Mouse (Mus musculus): ENCODE measurements around the gene Dusp3. TPM values are rescaled to one million over a fixed set of nuclear protein-coding genes. Genes with fewer than 3 reads are reported as not detected.

Dusp3 gene
- 25.3 and 27.0 TPM in 2 replicates for polyA plus RNA-seq (2014; fragmentation: Nextera tagmentation; extraction: Ambion mirVana)

DNA sequence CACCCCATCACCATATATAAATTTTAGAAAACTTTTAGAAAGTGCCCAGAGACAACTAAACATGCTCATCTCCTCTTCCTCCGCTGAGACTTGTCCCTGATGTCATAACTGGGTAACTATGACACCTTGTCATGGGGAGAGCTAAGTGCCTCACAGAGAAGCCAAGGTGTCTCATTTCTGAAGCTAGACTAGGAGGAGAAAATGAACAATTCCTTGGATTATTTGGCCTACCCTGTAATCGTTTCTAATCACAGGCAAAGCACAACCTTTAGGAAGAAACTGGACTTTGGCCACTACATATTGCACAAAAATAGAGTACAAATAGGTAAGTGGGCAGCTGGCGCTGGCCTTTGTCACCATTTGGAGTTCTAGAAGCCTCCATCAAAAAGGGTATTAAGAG is at the start of gene Dusp3:
TSS of gene Dusp3 (minus strand) at position 101 of the 400 bp plus-strand sequence.
- H3K4me3 ChIP-seq (ENCODE audit: low read depth, low read length) = no peak within 1 kb of the TSS
- ATAC-seq (replicated peaks; ENCODE audit: low FRiP score, low TSS enrichment, low read depth) (no peak), DNase-seq (ENCODE audit: low spot score) (no peak)
- peak within 1 kb of the TSS; percentile 26 for H3K4me2 ChIP-seq (ENCODE audit: low read length)
- no peaks in the 10 kb centered on the region for H3K27me3 ChIP-seq (replicated peaks; ENCODE audit: control insufficient read depth, insufficient read depth, low read length)
- H3K27ac ChIP-seq (ENCODE audit: low read depth) = no peak within 1 kb of the TSS
- H3K4me1 ChIP-seq (replicated peaks; ENCODE audit: control insufficient read depth, insufficient read depth, low read length) = peaks cover 15% of the 10 kb centered on the region
- no peaks in the 10 kb centered on the region for H3K36me3 ChIP-seq (ENCODE audit: control insufficient read depth, insufficient read depth, low read length)
- H3K9me3 ChIP-seq (ENCODE audit: control insufficient read depth, low read length) = no peaks in the 10 kb centered on the region
- no peak within 1 kb of the TSS for H3K9ac ChIP-seq (ENCODE audit: low read length)
- 84% methylated on average over 3 of the region's 3 CpGs for WGBS

DNA sequence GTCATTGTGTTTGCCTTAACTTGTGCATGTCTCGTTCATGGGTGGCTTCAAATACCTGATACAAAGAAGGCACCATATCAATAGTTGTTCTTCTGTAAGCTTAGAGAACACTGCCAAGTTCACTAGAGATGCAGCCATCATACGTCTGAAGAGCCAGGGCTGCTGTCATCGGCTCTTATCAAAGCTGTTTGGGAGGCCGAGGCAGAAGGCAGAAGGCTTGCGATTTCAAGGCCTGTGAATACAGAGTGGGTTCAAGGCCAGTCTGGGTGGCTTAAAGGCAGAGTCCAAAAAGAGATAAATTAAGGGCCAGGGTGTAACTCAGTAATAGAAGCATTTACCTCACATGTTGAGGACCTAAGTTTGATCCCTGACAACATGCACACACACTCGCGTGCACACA is 49.5 kb upstream of the Dusp3 start:
- H3K9ac ChIP-seq (ENCODE audit: low read length) = no peak overlapping the region
- 78% methylated on average over 7 of the region's 7 CpGs for WGBS
- no peak for ATAC-seq (replicated peaks; ENCODE audit: low FRiP score, low TSS enrichment, low read depth)
- no peaks in the 10 kb centered on the region for H3K36me3 ChIP-seq (ENCODE audit: control insufficient read depth, insufficient read depth, low read length)
- no peaks in the 10 kb centered on the region for H3K27me3 ChIP-seq (replicated peaks; ENCODE audit: control insufficient read depth, insufficient read depth, low read length)
- no peak for DNase-seq (ENCODE audit: low spot score)
- H3K9me3 ChIP-seq (ENCODE audit: control insufficient read depth, low read length) = no peaks in the 10 kb centered on the region
- no peak overlapping the region for H3K4me3 ChIP-seq (ENCODE audit: low read depth, low read length)
- H3K27ac ChIP-seq (ENCODE audit: low read depth) = no peak overlapping the region
- H3K4me1 ChIP-seq (replicated peaks; ENCODE audit: control insufficient read depth, insufficient read depth, low read length) = no peaks in the 10 kb centered on the region; the same call in 1 of the 2 replicates
- no peak overlapping the region for H3K4me2 ChIP-seq (ENCODE audit: low read length)

DNA sequence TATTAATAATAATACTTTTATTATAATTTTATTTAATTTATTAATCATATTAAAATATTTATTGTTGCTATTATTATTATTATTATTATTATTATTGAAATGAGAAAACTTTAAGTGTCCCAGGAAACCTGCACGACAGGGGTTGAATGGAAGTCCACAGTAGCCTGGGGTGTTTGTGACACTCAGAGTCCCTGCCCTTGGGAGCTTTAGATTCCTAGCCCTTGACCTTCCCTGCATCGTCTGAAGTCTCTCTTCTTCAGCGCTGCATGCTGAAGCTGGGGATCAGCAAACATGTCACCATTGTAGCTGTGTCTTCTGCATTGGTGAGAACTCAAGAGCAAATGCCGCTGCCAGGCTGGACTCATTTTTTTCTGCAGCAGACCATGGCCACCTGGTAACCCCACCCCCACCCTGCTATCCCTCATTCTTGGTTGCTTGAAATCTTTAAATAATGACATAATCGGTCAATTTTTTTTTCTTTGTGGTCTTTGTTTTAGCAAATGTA is 48.7 kb upstream of the Dusp3 start:
- no peaks in the 10 kb centered on the region for H3K27me3 ChIP-seq (replicated peaks; ENCODE audit: control insufficient read depth, insufficient read depth, low read length)
- ATAC-seq (replicated peaks; ENCODE audit: low FRiP score, low TSS enrichment, low read depth) (no peak), DNase-seq (ENCODE audit: low spot score) (no peak)
- H3K27ac ChIP-seq (ENCODE audit: low read depth) = no peak overlapping the region
- H3K4me1 ChIP-seq (replicated peaks; ENCODE audit: control insufficient read depth, insufficient read depth, low read length) = no peaks in the 10 kb centered on the region; the same call in 1 of the 2 replicates
- no peak overlapping the region for H3K4me2 ChIP-seq (ENCODE audit: low read length)
- no peaks in the 10 kb centered on the region for H3K9me3 ChIP-seq (ENCODE audit: control insufficient read depth, low read length)
- no peak overlapping the region for H3K9ac ChIP-seq (ENCODE audit: low read length)
- H3K36me3 ChIP-seq (ENCODE audit: control insufficient read depth, insufficient read depth, low read length) = no peaks in the 10 kb centered on the region
- no peak overlapping the region for H3K4me3 ChIP-seq (ENCODE audit: low read depth, low read length)
- 65% methylated on average over 5 of the region's 5 CpGs for WGBS

DNA sequence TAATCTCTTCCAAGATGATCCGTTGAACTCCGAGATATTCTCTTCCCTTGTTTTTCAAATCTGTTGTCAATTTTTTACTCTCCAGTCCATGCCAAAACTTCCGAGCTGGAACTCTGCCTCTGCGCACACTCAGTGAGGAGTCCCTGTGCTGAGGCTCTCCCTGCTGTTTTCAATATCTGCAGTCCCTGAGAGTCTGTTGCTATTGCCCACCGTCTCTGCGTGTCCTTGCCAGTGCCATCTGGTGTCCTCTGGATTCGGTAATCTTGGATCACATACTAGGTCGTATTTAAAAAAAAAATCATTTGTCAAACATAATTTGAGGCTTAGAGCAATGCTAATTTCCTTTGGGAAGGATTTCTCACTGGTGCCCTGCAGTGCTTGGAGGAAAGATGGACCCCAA is 48.1 kb upstream of the Dusp3 start:
- H3K9me3 ChIP-seq (ENCODE audit: control insufficient read depth, low read length) = no peaks in the 10 kb centered on the region
- H3K9ac ChIP-seq (ENCODE audit: low read length) = no peak overlapping the region
- H3K27me3 ChIP-seq (replicated peaks; ENCODE audit: control insufficient read depth, insufficient read depth, low read length) = no peaks in the 10 kb centered on the region
- DNase-seq (ENCODE audit: low spot score) = no peak
- no peak overlapping the region for H3K4me2 ChIP-seq (ENCODE audit: low read length)
- 80% methylated on average over 8 of the region's 8 CpGs for WGBS
- no peak for ATAC-seq (replicated peaks; ENCODE audit: low FRiP score, low TSS enrichment, low read depth)
- no peaks in the 10 kb centered on the region for H3K36me3 ChIP-seq (ENCODE audit: control insufficient read depth, insufficient read depth, low read length)
- no peaks in the 10 kb centered on the region; the same call in 1 of the 2 replicates for H3K4me1 ChIP-seq (replicated peaks; ENCODE audit: control insufficient read depth, insufficient read depth, low read length)
- no peak overlapping the region for H3K4me3 ChIP-seq (ENCODE audit: low read depth, low read length)
- no peak overlapping the region for H3K27ac ChIP-seq (ENCODE audit: low read depth)

DNA sequence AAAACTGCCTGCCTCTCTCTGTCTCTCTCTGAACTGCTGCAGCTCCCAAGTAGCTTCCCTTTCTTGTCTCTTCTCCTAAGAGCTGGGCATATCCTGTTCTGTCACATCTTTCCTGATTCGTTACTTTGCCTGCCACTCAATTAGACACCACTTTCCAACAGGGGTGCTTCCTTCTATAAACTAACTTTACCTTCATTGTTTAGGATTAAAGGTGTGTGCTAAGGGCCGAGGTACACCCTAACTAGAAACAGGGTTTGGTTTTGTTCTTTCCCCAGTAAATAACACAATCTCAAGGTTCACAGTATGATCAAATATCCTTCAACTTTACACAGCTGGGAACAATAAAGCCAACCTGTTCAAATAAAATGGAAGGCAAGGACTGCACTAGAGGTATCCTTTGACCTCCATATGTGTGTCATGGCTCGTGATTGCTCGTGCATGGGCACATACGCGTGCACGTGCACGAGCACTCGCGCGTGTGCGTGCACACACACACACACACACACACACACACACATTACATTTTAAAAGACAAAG is 46.3 kb upstream of the Dusp3 start:
- ATAC-seq (replicated peaks; ENCODE audit: low FRiP score, low TSS enrichment, low read depth) = no peak
- WGBS = 86% methylated on average over 12 of the region's 12 CpGs
- H3K4me1 ChIP-seq (replicated peaks; ENCODE audit: control insufficient read depth, insufficient read depth, low read length) = no peaks in the 10 kb centered on the region

DNA sequence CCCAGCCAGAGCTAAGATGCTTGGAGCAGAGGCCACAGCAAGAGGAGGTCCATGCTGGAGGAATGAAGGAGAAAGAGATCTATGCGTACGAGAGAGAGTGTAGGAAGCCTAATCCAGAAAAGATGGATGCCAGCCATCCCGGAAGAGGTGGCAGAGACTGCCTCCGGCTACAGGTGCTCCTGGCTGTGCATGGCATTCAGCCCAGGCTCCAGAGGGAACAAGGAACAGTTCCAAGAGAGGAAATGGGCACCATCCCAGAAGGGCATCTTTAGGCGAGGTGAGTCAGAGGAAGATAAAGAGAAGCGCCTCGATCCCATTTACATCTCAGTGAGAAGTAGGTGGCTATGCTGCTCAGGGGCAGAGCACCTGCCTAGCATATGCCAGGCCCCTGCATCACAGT is 44.3 kb upstream of the Dusp3 start:
- Histone ChIP-seq H3K9ac (ENCODE audit: low read length) (no peak overlapping the region), H3K4me2 (ENCODE audit: low read length) (no peak overlapping the region), H3K36me3 (ENCODE audit: control insufficient read depth, insufficient read depth, low read length) (no peaks in the 10 kb centered on the region), H3K27ac (ENCODE audit: low read depth) (no peak overlapping the region), H3K9me3 (ENCODE audit: control insufficient read depth, low read length) (no peaks in the 10 kb centered on the region), H3K4me3 (ENCODE audit: low read depth, low read length) (no peak overlapping the region), H3K27me3 (replicated peaks; ENCODE audit: control insufficient read depth, insufficient read depth, low read length) (no peaks in the 10 kb centered on the region), H3K4me1 (replicated peaks; ENCODE audit: control insufficient read depth, insufficient read depth, low read length) (peaks cover 8% of the 10 kb centered on the region)
- no peak for ATAC-seq (replicated peaks; ENCODE audit: low FRiP score, low TSS enrichment, low read depth)
- DNase-seq (ENCODE audit: low spot score) = no peak
- 83% methylated on average over 7 of the region's 7 CpGs for WGBS

More for the DNA sequence above, 46.3 kb upstream of the Dusp3 start:
- no peak overlapping the region for H3K9ac ChIP-seq (ENCODE audit: low read length)
- DNase-seq (ENCODE audit: low spot score) = no peak
- no peaks in the 10 kb centered on the region for H3K9me3 ChIP-seq (ENCODE audit: control insufficient read depth, low read length)
- H3K36me3 ChIP-seq (ENCODE audit: control insufficient read depth, insufficient read depth, low read length) = no peaks in the 10 kb centered on the region
- no peaks in the 10 kb centered on the region for H3K27me3 ChIP-seq (replicated peaks; ENCODE audit: control insufficient read depth, insufficient read depth, low read length)
- H3K4me3 ChIP-seq (ENCODE audit: low read depth, low read length) = no peak overlapping the region
- no peak overlapping the region for H3K4me2 ChIP-seq (ENCODE audit: low read length)
- no peak overlapping the region for H3K27ac ChIP-seq (ENCODE audit: low read depth)

DNA sequence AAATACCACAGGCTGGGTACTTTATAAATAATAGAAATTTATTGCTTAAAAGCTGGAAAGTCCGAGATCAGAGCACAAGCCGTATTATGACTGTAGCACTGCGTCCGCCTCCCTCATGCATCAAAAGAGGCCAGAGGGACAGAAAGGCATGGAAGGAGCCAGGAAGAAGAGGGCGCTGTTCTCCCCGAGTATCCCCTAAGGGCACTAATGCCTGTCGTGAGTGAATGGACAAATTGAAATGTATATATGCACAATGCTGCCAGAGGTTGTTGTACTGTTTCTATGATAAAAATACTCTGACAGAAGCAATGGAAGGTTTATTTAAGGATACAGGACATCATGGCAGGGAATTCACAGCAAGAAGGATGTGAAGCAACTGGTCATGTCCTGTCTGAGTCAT is 43.2 kb upstream of the Dusp3 start:
- no peak overlapping the region for H3K4me3 ChIP-seq (ENCODE audit: low read depth, low read length)
- no peaks in the 10 kb centered on the region for H3K36me3 ChIP-seq (ENCODE audit: control insufficient read depth, insufficient read depth, low read length)
- no peaks in the 10 kb centered on the region for H3K27me3 ChIP-seq (replicated peaks; ENCODE audit: control insufficient read depth, insufficient read depth, low read length)
- no peak overlapping the region for H3K4me2 ChIP-seq (ENCODE audit: low read length)
- WGBS = 31% methylated on average over 7 of the region's 7 CpGs
- DNase-seq (ENCODE audit: low spot score) = no peak
- H3K9ac ChIP-seq (ENCODE audit: low read length) = no peak overlapping the region
- no peaks in the 10 kb centered on the region for H3K9me3 ChIP-seq (ENCODE audit: control insufficient read depth, low read length)
- H3K27ac ChIP-seq (ENCODE audit: low read depth) = no peak overlapping the region
- ATAC-seq (replicated peaks; ENCODE audit: low FRiP score, low TSS enrichment, low read depth) = no peak
- peaks cover 17% of the 10 kb centered on the region for H3K4me1 ChIP-seq (replicated peaks; ENCODE audit: control insufficient read depth, insufficient read depth, low read length)

DNA sequence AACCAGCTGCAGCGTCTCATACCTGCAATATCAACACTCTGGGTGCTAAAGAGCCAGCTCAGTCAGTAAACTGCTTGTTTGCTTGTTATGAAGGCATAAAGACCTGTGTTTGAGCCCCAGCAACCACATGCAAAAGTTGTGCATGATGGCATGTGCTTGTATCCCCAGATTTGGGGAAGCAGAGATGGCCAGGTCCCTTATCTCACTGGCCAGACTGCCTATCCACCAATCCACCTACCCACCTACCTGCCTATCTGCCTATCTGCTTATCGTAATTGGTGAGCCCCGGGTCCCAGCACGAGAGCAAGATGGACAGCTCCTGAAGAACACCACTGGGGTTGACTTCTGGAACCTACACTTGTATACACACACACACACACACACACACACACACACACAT is 42.5 kb upstream of the Dusp3 start:
- Histone ChIP-seq H3K27me3 (replicated peaks; ENCODE audit: control insufficient read depth, insufficient read depth, low read length) (no peaks in the 10 kb centered on the region), H3K4me1 (replicated peaks; ENCODE audit: control insufficient read depth, insufficient read depth, low read length) (peaks cover 17% of the 10 kb centered on the region), H3K9ac (ENCODE audit: low read length) (no peak overlapping the region), H3K9me3 (ENCODE audit: control insufficient read depth, low read length) (no peaks in the 10 kb centered on the region), H3K4me2 (ENCODE audit: low read length) (no peak overlapping the region), H3K4me3 (ENCODE audit: low read depth, low read length) (no peak overlapping the region), H3K27ac (ENCODE audit: low read depth) (no peak overlapping the region), H3K36me3 (ENCODE audit: control insufficient read depth, insufficient read depth, low read length) (no peaks in the 10 kb centered on the region)
- WGBS = 76% methylated on average over 4 of the region's 4 CpGs
- ATAC-seq (replicated peaks; ENCODE audit: low FRiP score, low TSS enrichment, low read depth) (no peak), DNase-seq (ENCODE audit: low spot score) (no peak)

DNA sequence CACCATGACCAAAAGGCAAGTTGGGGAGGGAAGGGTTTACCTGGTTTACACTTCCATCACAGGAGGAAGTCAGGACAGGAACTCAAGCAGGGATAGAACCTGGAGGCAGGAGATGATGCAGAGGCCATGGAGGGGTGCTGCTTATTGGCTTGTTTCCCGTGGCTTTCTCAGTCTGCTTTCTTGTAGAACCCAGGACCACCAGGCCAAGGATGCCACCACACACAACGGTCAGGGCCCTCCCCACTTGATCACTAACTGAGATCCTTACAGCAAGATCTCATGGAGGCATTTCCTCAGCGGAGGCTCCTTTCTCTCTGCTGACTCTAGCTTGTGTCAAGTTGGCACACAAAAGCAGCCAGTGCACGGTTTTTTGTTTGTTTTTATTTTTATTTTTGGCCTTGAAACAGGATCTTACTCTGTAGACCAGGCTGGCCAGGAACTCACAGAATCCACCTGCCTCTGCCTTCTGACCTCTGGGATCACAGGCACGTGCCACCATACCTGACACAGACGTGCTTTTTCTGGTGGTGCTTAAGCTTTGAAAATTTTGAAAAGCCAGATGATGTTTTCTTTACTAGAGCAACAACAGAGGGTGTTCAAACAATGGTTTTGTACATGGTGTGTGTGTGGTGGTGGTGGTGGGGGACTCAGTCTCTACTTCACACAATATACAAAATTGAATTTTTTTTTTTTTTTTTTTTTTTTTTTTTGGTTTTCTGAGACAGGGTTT is 41.4 kb upstream of the Dusp3 start, which contains the start of gene Mpp3:
TSS of gene Mpp3 (minus strand) at position 375 of the 730 bp plus-strand sequence.
- DNase-seq (ENCODE audit: low spot score) (no peak), ATAC-seq (replicated peaks; ENCODE audit: low FRiP score, low TSS enrichment, low read depth) (no peak)
- no peaks in the 10 kb centered on the region for H3K9me3 ChIP-seq (ENCODE audit: control insufficient read depth, low read length)
- peak within 1 kb of the TSS; percentile 64 for H3K4me3 ChIP-seq (ENCODE audit: low read depth, low read length)
- peak within 1 kb of the TSS; percentile 62 for H3K27ac ChIP-seq (ENCODE audit: low read depth)
- peaks cover 17% of the 10 kb centered on the region for H3K4me1 ChIP-seq (replicated peaks; ENCODE audit: control insufficient read depth, insufficient read depth, low read length)
- no peaks in the 10 kb centered on the region; the same call in 1 of the 2 replicates for H3K36me3 ChIP-seq (ENCODE audit: control insufficient read depth, insufficient read depth, low read length)
- H3K9ac ChIP-seq (ENCODE audit: low read length) = no peak within 1 kb of the TSS
- H3K4me2 ChIP-seq (ENCODE audit: low read length) = peak within 1 kb of the TSS; percentile 81
- H3K27me3 ChIP-seq (replicated peaks; ENCODE audit: control insufficient read depth, insufficient read depth, low read length) = no peaks in the 10 kb centered on the region
- WGBS = 82% methylated on average over 6 of the region's 6 CpGs
